Mouse (Mus musculus): ENCODE data around the gene Casr.

- peak; percentile 96 for TF ChIP-seq CTCF (conservative IDR thresholded peaks at IDR 0.05; ENCODE audit: low read length)
- TF ChIP-seq NANOG (IDR thresholded peaks at IDR 0.05; ENCODE audit: borderline replicate concordance, low read length) = no peak
Measured at GRCm38 (mm10) chr16:36473217-36474216, 88.4 kb downstream of the Casr start.

All from E14TG2a.4 (cell line).